Mouse (Mus musculus) liver, embryonic 16.5 days (tissue): ENCODE measurements at regions not wholly inside any gene's neighbourhood (a gene's known extent, or its start where the extent isn't known, plus 50 kb on each side); places are given as distances from the start of the nearest gene placed in this dataset.

Source experiments
- ATAC-seq: fragments of 200-750 bp; cut with Nextera tagmentation; 2 replicates; pipeline ENCODE4 v1.8.0; 2017; ENCODE audit warnings: low read depth, mild to moderate bottlenecking, moderate number of reproducible peaks, moderate library complexity
- H3K27ac ChIP-seq: fragments of 300-500 bp; sonication (generic); 2 replicates; pipeline ENCODE4 v1.5.1; 2014; ENCODE audit warnings: mild to moderate bottlenecking, low read length
- H3K27me3 ChIP-seq: fragments of 300-500 bp; sonication (generic); 2 replicates; pipeline ENCODE4 v1.6.1; 2014; ENCODE audit warnings: low read depth, low read length, mixed read lengths; ENCODE audit not compliant: control insufficient read depth, insufficient read depth
- H3K36me3 ChIP-seq: fragments of 300-500 bp; sonication (generic); 2 replicates; pipeline ENCODE4 v1.6.1; 2014; ENCODE audit warnings: mild to moderate bottlenecking; ENCODE audit not compliant: control insufficient read depth, insufficient read depth
- H3K4me1 ChIP-seq: fragments of 300-500 bp; sonication (generic); 2 replicates; pipeline ENCODE4 v1.6.1; 2014; ENCODE audit warnings: low read depth, low read length, mixed read lengths; ENCODE audit not compliant: control insufficient read depth
- H3K4me2 ChIP-seq: fragments of 300-500 bp; sonication (generic); 2 replicates; pipeline ENCODE4 v1.6.1; 2014; ENCODE audit warnings: low read depth, low read length, mixed read lengths
- H3K4me3 ChIP-seq: fragments of 300-500 bp; sonication (generic); 2 replicates; pipeline ENCODE4 v1.5.1; 2014; ENCODE audit warnings: low read depth, mild to moderate bottlenecking, low read length
- H3K9ac ChIP-seq: fragments of 300-500 bp; sonication (generic); 2 replicates; pipeline ENCODE4 v1.6.1; 2014; ENCODE audit warnings: low read depth, low read length
- H3K9me3 ChIP-seq: fragments of 300-500 bp; sonication (generic); replicated peaks from 2 replicates; pipeline ENCODE4 v1.6.1; 2016; ENCODE audit warnings: low read length; ENCODE audit not compliant: control insufficient read depth
- WGBS: fragments of 180-500 bp; shearing (Covaris S2); extraction: QIAGEN DNeasy Blood & Tissue Kit; methylation state at CpG from one replicate; pipeline ENCODE4 v1.1.7; 2014; ENCODE audit not compliant: insufficient replicate concordance; 5-methylcytosine and 5-hydroxymethylcytosine counted together

GRCm38 (mm10) chr6:50934245-50934644 lies 280.0 kb upstream of the Npvf start:
- no peak overlapping the region for H3K4me2 ChIP-seq
- no peak overlapping the region for H3K4me3 ChIP-seq
- no peak for ATAC-seq
- H3K4me1 ChIP-seq, result no peaks in the 10 kb centered on the region
- H3K9ac ChIP-seq, result no peak overlapping the region
- no peak overlapping the region for H3K27ac ChIP-seq
- no peaks in the 10 kb centered on the region for H3K27me3 ChIP-seq
- 59% methylated on average over 10 of the region's 10 CpGs for WGBS
- H3K36me3 ChIP-seq, result no peaks in the 10 kb centered on the region
- H3K9me3 ChIP-seq, result no peaks in the 10 kb centered on the region

- H3K9ac ChIP-seq, result no peak overlapping the region
- H3K27me3 ChIP-seq, result no peaks in the 10 kb centered on the region
- H3K4me1 ChIP-seq, result no peaks in the 10 kb centered on the region
- no peaks in the 10 kb centered on the region for H3K36me3 ChIP-seq
- no peak overlapping the region for H3K4me2 ChIP-seq
- ATAC-seq, result no peak
- no peak overlapping the region for H3K27ac ChIP-seq
- H3K9me3 ChIP-seq, result no peaks in the 10 kb centered on the region
- 59% methylated on average over 8 of the region's 8 CpGs for WGBS
- H3K4me3 ChIP-seq, result no peak overlapping the region
These were observed 282.1 kb upstream of the Npvf start for GRCm38 (mm10) chr6:50936306-50936705.

GRCm38 (mm10) chr6:50937094-50937493 lies 282.9 kb upstream of the Npvf start:
- no peak overlapping the region for H3K4me3 ChIP-seq
- 28% methylated on average over 9 of the region's 9 CpGs for WGBS
- ATAC-seq, result no peak
- no peaks in the 10 kb centered on the region for H3K36me3 ChIP-seq
- no peaks in the 10 kb centered on the region for H3K4me1 ChIP-seq
- no peaks in the 10 kb centered on the region for H3K27me3 ChIP-seq
- no peak overlapping the region for H3K27ac ChIP-seq
- H3K9me3 ChIP-seq, result no peaks in the 10 kb centered on the region
- H3K4me2 ChIP-seq, result no peak overlapping the region
- no peak overlapping the region for H3K9ac ChIP-seq

- no peaks in the 10 kb centered on the region for H3K4me1 ChIP-seq
- no peaks in the 10 kb centered on the region for H3K9me3 ChIP-seq
- no peak for ATAC-seq
- no peaks in the 10 kb centered on the region for H3K36me3 ChIP-seq
- WGBS, result 21% methylated on average over 7 of the region's 7 CpGs
- H3K9ac ChIP-seq, result no peak overlapping the region
- no peak overlapping the region for H3K27ac ChIP-seq
- no peak overlapping the region for H3K4me3 ChIP-seq
- H3K4me2 ChIP-seq, result no peak overlapping the region
- H3K27me3 ChIP-seq, result no peaks in the 10 kb centered on the region
These were observed 284.6 kb upstream of the Npvf start for GRCm38 (mm10) chr6:50938879-50939278.

- Histone ChIP-seq H3K4me2 (no peak overlapping the region), H3K27ac (no peak overlapping the region), H3K4me3 (no peak overlapping the region), H3K36me3 (no peaks in the 10 kb centered on the region), H3K4me1 (no peaks in the 10 kb centered on the region), H3K27me3 (no peaks in the 10 kb centered on the region), H3K9ac (no peak overlapping the region), H3K9me3 (no peaks in the 10 kb centered on the region)
- 45% methylated on average over 2 of the region's 2 CpGs for WGBS
- ATAC-seq, result no peak
These were observed 285.2 kb upstream of the Npvf start for GRCm38 (mm10) chr6:50939440-50939839.

- Histone ChIP-seq H3K27ac (no peak overlapping the region), H3K4me3 (no peak overlapping the region), H3K9me3 (no peaks in the 10 kb centered on the region), H3K27me3 (no peaks in the 10 kb centered on the region), H3K36me3 (no peaks in the 10 kb centered on the region), H3K9ac (no peak overlapping the region), H3K4me2 (no peak overlapping the region), H3K4me1 (no peaks in the 10 kb centered on the region)
- ATAC-seq, result no peak
- WGBS, result 5% methylated on average over 1 of the region's 1 CpGs
These were observed 285.9 kb upstream of the Npvf start for GRCm38 (mm10) chr6:50940118-50940517.

- Histone ChIP-seq H3K4me2 (no peak overlapping the region), H3K4me1 (no peaks in the 10 kb centered on the region), H3K27me3 (no peaks in the 10 kb centered on the region), H3K4me3 (no peak overlapping the region), H3K27ac (no peak overlapping the region), H3K9me3 (no peaks in the 10 kb centered on the region), H3K36me3 (no peaks in the 10 kb centered on the region), H3K9ac (no peak overlapping the region)
- ATAC-seq, result no peak
- 59% methylated on average over 10 of the region's 10 CpGs for WGBS
These were observed 286.6 kb upstream of the Npvf start for GRCm38 (mm10) chr6:50940641-50941398.

- H3K4me2 ChIP-seq, result no peak overlapping the region
- H3K9me3 ChIP-seq, result no peaks in the 10 kb centered on the region
- H3K4me3 ChIP-seq, result no peak overlapping the region
- no peak for ATAC-seq
- no peaks in the 10 kb centered on the region for H3K36me3 ChIP-seq
- no peak overlapping the region for H3K9ac ChIP-seq
- no peaks in the 10 kb centered on the region for H3K4me1 ChIP-seq
- 63% methylated on average over 5 of the region's 5 CpGs for WGBS
- no peaks in the 10 kb centered on the region for H3K27me3 ChIP-seq
- H3K27ac ChIP-seq, result no peak overlapping the region
These were observed 288.5 kb upstream of the Npvf start for GRCm38 (mm10) chr6:50942696-50943095.

- no peaks in the 10 kb centered on the region for H3K9me3 ChIP-seq
- 48% methylated on average over 4 of the region's 4 CpGs for WGBS
- no peak overlapping the region for H3K4me2 ChIP-seq
- no peak for ATAC-seq
- H3K27me3 ChIP-seq, result no peaks in the 10 kb centered on the region
- H3K4me1 ChIP-seq, result no peaks in the 10 kb centered on the region
- H3K27ac ChIP-seq, result no peak overlapping the region
- H3K9ac ChIP-seq, result no peak overlapping the region
- no peak overlapping the region for H3K4me3 ChIP-seq
- H3K36me3 ChIP-seq, result no peaks in the 10 kb centered on the region
These were observed 293.8 kb upstream of the Npvf start for GRCm38 (mm10) chr6:50948061-50948460.
